Mouse (Mus musculus) bone marrow macrophage, adult 2 months (primary cell): ENCODE data around the gene Uck2. TPM values are rescaled to one million over a fixed set of nuclear protein-coding genes. Genes with fewer than 3 reads are reported as not detected.

ENCODE experiments used
- H3K27ac ChIP-seq: 2 replicates; pipeline ENCODE4 v1.5.1; 2012; ENCODE audit warnings: low read depth, low read length; ENCODE audit not compliant: insufficient read depth
- H3K4me1 ChIP-seq: 2 replicates; pipeline ENCODE4 v1.6.1; 2012; ENCODE audit warnings: low read length; ENCODE audit not compliant: control insufficient read depth, insufficient read depth
- H3K4me3 ChIP-seq: 2 replicates; pipeline ENCODE4 v1.5.1; 2012; ENCODE audit warnings: mild to moderate bottlenecking, low read length, moderate library complexity; ENCODE audit not compliant: insufficient read depth
- CTCF ChIP-seq: IDR thresholded peaks from 2 replicates; pipeline ENCODE4 v1.5.1; 2012; ENCODE audit warnings: low read depth, mild to moderate bottlenecking, low read length, moderate library complexity
- POLR2A ChIP-seq: IDR thresholded peaks from 2 replicates; pipeline ENCODE4 v1.6.1; 2012; ENCODE audit warnings: mild to moderate bottlenecking, low read depth, low read length, borderline replicate concordance
- polyA plus RNA-seq: library from polyadenylated mRNA; stranded (reverse); fragments of >200 nt; gene quantifications from 2 replicates; pipeline ENCODE4 v1.2.4, GENCODE M21; 2012; ENCODE audit not compliant: missing spikeins, insufficient read depth, insufficient read length

Uck2 gene
- polyA plus RNA-seq, 1 experiment, result 6.9 TPM

- H3K4me1 ChIP-seq, result peaks cover 3% of the 10 kb centered on the region
- no peak for TF ChIP-seq POLR2A
- peak; percentile 83 for TF ChIP-seq CTCF
- no peak overlapping the region for H3K4me3 ChIP-seq
- no peak overlapping the region for H3K27ac ChIP-seq
Observed at GRCm38 (mm10) chr1:167220303-167221174, 64.6 kb downstream of the Uck2 start.

GRCm38 (mm10) chr1:167215460-167215859 lies 69.7 kb downstream of the Uck2 start:
- peaks cover 6% of the 10 kb centered on the region for H3K4me1 ChIP-seq
- no peak overlapping the region for H3K27ac ChIP-seq
- H3K4me3 ChIP-seq, result no peak overlapping the region
- no peak for TF ChIP-seq CTCF
- no peak for TF ChIP-seq POLR2A

- Histone ChIP-seq H3K4me1 (peaks cover 6% of the 10 kb centered on the region), H3K4me3 (no peak overlapping the region), H3K27ac (no peak overlapping the region)
- TF ChIP-seq POLR2A, result no peak
- no peak for TF ChIP-seq CTCF
Observed at GRCm38 (mm10) chr1:167212710-167213109, 72.4 kb downstream of the Uck2 start.

GRCm38 (mm10) chr1:167211979-167212614 lies 73.0 kb downstream of the Uck2 start:
- no peak overlapping the region for H3K4me3 ChIP-seq
- no peak for TF ChIP-seq CTCF
- TF ChIP-seq POLR2A, result no peak
- no peak overlapping the region for H3K27ac ChIP-seq
- peaks cover 6% of the 10 kb centered on the region for H3K4me1 ChIP-seq

GRCm38 (mm10) chr1:167208816-167209215 lies 76.3 kb downstream of the Uck2 start:
- Histone ChIP-seq H3K27ac (no peak overlapping the region), H3K4me1 (no peaks in the 10 kb centered on the region), H3K4me3 (no peak overlapping the region)
- TF ChIP-seq POLR2A (no peak), CTCF (no peak)

- no peaks in the 10 kb centered on the region for H3K4me1 ChIP-seq
- no peak overlapping the region for H3K27ac ChIP-seq
- H3K4me3 ChIP-seq, result no peak overlapping the region
- TF ChIP-seq CTCF, result no peak
- TF ChIP-seq POLR2A, result no peak
Observed at GRCm38 (mm10) chr1:167205177-167205750, 79.9 kb downstream of the Uck2 start.

GRCm38 (mm10) chr1:167204421-167204820 lies 80.7 kb downstream of the Uck2 start:
- H3K4me3 ChIP-seq, result no peak overlapping the region
- H3K4me1 ChIP-seq, result no peaks in the 10 kb centered on the region
- no peak overlapping the region for H3K27ac ChIP-seq
- TF ChIP-seq POLR2A (no peak), CTCF (no peak)

GRCm38 (mm10) chr1:167194766-167195165 lies 90.4 kb downstream of the Uck2 start:
- H3K4me1 ChIP-seq, result peaks cover 7% of the 10 kb centered on the region
- TF ChIP-seq POLR2A (no peak), CTCF (no peak)
- no peak overlapping the region for H3K27ac ChIP-seq
- no peak overlapping the region for H3K4me3 ChIP-seq

- Histone ChIP-seq H3K4me1 (no peaks in the 10 kb centered on the region), H3K4me3 (no peak overlapping the region), H3K27ac (no peak overlapping the region)
- TF ChIP-seq CTCF (no peak), POLR2A (no peak)
Observed at GRCm38 (mm10) chr1:167187791-167188190, 97.3 kb downstream of the Uck2 start.

- Histone ChIP-seq H3K4me1 (no peaks in the 10 kb centered on the region), H3K4me3 (no peak overlapping the region), H3K27ac (no peak overlapping the region)
- TF ChIP-seq POLR2A (no peak), CTCF (no peak)
Observed at GRCm38 (mm10) chr1:167181919-167182616, 103.1 kb downstream of the Uck2 start.

Other genes with a start within 250 kb of the Uck2 start
- gene Tmco1, start 23.1 kb upstream of the Uck2 start, polyA plus RNA-seq, result 113 and 116 TPM in 2 replicates
- 94.8 and 97.4 TPM in 2 replicates for gene Aldh9a1, start 64.7 kb upstream of the Uck2 start, polyA plus RNA-seq
- 42.7 and 44.5 TPM in 2 replicates for gene Mgst3, start 108.5 kb upstream of the Uck2 start, polyA plus RNA-seq
- not detected in 2 replicates for gene Lrrc52, start 181.5 kb upstream of the Uck2 start, polyA plus RNA-seq